Comparison of ENCODE assay signal across 8 mouse cellular contexts in genomic region chr13:21833461-21833860, GRCm38 (mm10). TPM values are rescaled to one million over a fixed set of nuclear protein-coding genes. Genes with fewer than 3 reads are reported as not detected.
DNase-seq lines count a peak whose midpoint lies in the region; ATAC-seq and TF ChIP-seq lines count a peak whose summit lies in the region.
"Not testable (repeated sequence)": the region's sequence is repeated elsewhere in the genome, so short reads cannot be mapped to it uniquely, and the experiment has no call there.

Gene Hist1h2ap (minus strand): TSS chr13:21833507.
Gene Hist1h2br (plus strand): TSS chr13:21833743.

- H3K27ac ChIP-seq in embryonic facial prominence, embryonic 10.5 days (replicated peaks); kidney, embryonic 14.5 days (ENCODE audit: low read depth, low read length); lung, postnatal 0 days (ENCODE audit: low read length); neural tube, embryonic 14.5 days (ENCODE audit: low read depth, low read length): not testable (repeated sequence)

- ATAC-seq in CD4-positive, CD25-positive, alpha-beta regulatory T cell, adult 4 months = peak; percentile 82
- ATAC-seq in kidney, embryonic 14.5 days (ENCODE audit: low FRiP score, low TSS enrichment) = peak; percentile 95
- ATAC-seq in lung, postnatal 0 days = peak; percentile 94
- ATAC-seq in neural tube, embryonic 14.5 days (ENCODE audit: low read depth) = peak; percentile 97

- not testable (repeated sequence) for H3K4me1 ChIP-seq in embryonic facial prominence, embryonic 10.5 days; kidney, embryonic 14.5 days (ENCODE audit: control insufficient read depth, insufficient read depth, low read length); lung, postnatal 0 days (ENCODE audit: insufficient read depth, low read depth, low read length); neural tube, embryonic 14.5 days (ENCODE audit: control insufficient read depth, insufficient read depth, low read length)

- no CpG with 5 or more reads among the region's 24 CpGs for WGBS in embryonic facial prominence, embryonic 10.5 days
- WGBS in kidney, embryonic 14.5 days = no CpG with 5 or more reads among the region's 24 CpGs
- WGBS in lung, postnatal 0 days = no CpG with 5 or more reads among the region's 24 CpGs
- no CpG with 5 or more reads among the region's 24 CpGs for WGBS in neural tube, embryonic 14.5 days

- H3K9ac ChIP-seq in kidney, embryonic 14.5 days (ENCODE audit: low read depth, low read length); lung, postnatal 0 days (replicated peaks; ENCODE audit: low read depth); neural tube, embryonic 14.5 days (replicated peaks; ENCODE audit: low read depth, low read length): not testable (repeated sequence)

- H3K27me3 ChIP-seq in embryonic facial prominence, embryonic 10.5 days (replicated peaks; ENCODE audit: low read depth, poor library complexity, severe bottlenecking); kidney, embryonic 14.5 days (ENCODE audit: control insufficient read depth, insufficient read depth, low read length); lung, postnatal 0 days (replicated peaks; ENCODE audit: insufficient read depth, low read length); neural tube, embryonic 14.5 days (ENCODE audit: control insufficient read depth, insufficient read depth, low read length): not testable (repeated sequence)

- not testable (repeated sequence) for H3K36me3 ChIP-seq in embryonic facial prominence, embryonic 10.5 days (replicated peaks); kidney, embryonic 14.5 days (ENCODE audit: control insufficient read depth, insufficient read depth, low read length); lung, postnatal 0 days (ENCODE audit: insufficient read depth, low read length); neural tube, embryonic 14.5 days (ENCODE audit: control insufficient read depth, insufficient read depth, low read length)

- intact Hi-C loops in heart, postnatal 14 days (cut with DNase I); left cerebral cortex, postnatal 36 days (cut with DNase I): not testable (repeated sequence)

- DNase-seq in embryonic facial prominence, embryonic 10.5 days (ENCODE audit: low spot score); gastrocnemius, postnatal 10 days; heart, postnatal 14 days; left cerebral cortex, postnatal 36 days (ENCODE audit: low spot score in 2 of 2); lung, postnatal 0 days (ENCODE audit: low spot score): not testable (repeated sequence)

- not testable (repeated sequence) for TF ChIP-seq CTCF in lung, postnatal 0 days (IDR thresholded peaks at IDR 0.05)

- H3K4me2 ChIP-seq in kidney, embryonic 14.5 days (replicated peaks; ENCODE audit: low read depth, low read length); lung, postnatal 0 days (replicated peaks; ENCODE audit: low read depth, low read length); neural tube, embryonic 14.5 days (ENCODE audit: low read depth, low read length): not testable (repeated sequence)

- not testable (repeated sequence) for TF ChIP-seq EP300 in lung, postnatal 0 days (IDR thresholded peaks at IDR 0.05)

- not testable (repeated sequence) for H3K9me3 ChIP-seq in embryonic facial prominence, embryonic 10.5 days; kidney, embryonic 14.5 days (ENCODE audit: control insufficient read depth, low read length); lung, postnatal 0 days (ENCODE audit: low read length); neural tube, embryonic 14.5 days (ENCODE audit: control insufficient read depth, low read length)

- not testable (repeated sequence) for H3K4me3 ChIP-seq in embryonic facial prominence, embryonic 10.5 days; kidney, embryonic 14.5 days (ENCODE audit: low read length); lung, postnatal 0 days (ENCODE audit: low read depth, low read length); neural tube, embryonic 14.5 days (ENCODE audit: low read depth, low read length)

RNA-seq across cellular contexts. Expression of gene Hist1h2ap, which starts in this region (rescaled TPM):
- 100 to 1,000 TPM in 1 of 2 experiments, 10 to 100 TPM in 1; 94.5 to 115 TPM for polyA plus RNA-seq in CD4-positive, CD25-positive, alpha-beta regulatory T cell, adult 4 months (2017; shearing (Covaris generic))
- polyA plus RNA-seq in embryonic facial prominence, embryonic 10.5 days (2016; fragmentation: Nextera tagmentation; extraction: Ambion mirVana) = 6,093 and 6,114 TPM in 2 replicates
- 100 to 1,000 TPM in 1 of 2 experiments, 10 to 100 TPM in 1; 86.5 to 153 TPM for total RNA-seq in gastrocnemius, postnatal 10 days (2021)
- 100 to 1,000 TPM in 1 of 2 experiments, 10 to 100 TPM in 1; 85.4 to 183 TPM for total RNA-seq in heart, postnatal 14 days (2021)
- polyA plus RNA-seq in kidney, embryonic 14.5 days (2014; fragmentation: Nextera tagmentation; extraction: Ambion mirVana) = 4,540 and 6,439 TPM in 2 replicates
- total RNA-seq in left cerebral cortex, postnatal 36 days (2021) = 10 to 100 TPM; 20.2 to 20.7 TPM
- 382 and 386 TPM in 2 replicates for polyA plus RNA-seq in lung, postnatal 0 days (2015; fragmentation: Nextera tagmentation; extraction: Ambion mirVana)
- 268 and 373 TPM in 2 replicates for polyA plus RNA-seq in neural tube, embryonic 14.5 days (2014; fragmentation: Nextera tagmentation; extraction: Ambion mirVana)

RNA-seq across cellular contexts. Expression of gene Hist1h2br, which starts in this region (rescaled TPM):
- 1 to 10 TPM; 4.7 to 6.5 TPM for polyA plus RNA-seq in CD4-positive, CD25-positive, alpha-beta regulatory T cell, adult 4 months (2017; shearing (Covaris generic))
- polyA plus RNA-seq in embryonic facial prominence, embryonic 10.5 days (2016; fragmentation: Nextera tagmentation; extraction: Ambion mirVana) = 21.7 and 24.2 TPM in 2 replicates
- total RNA-seq in gastrocnemius, postnatal 10 days (2021) = 100 to 1,000 TPM; 139 to 146 TPM
- 100 to 1,000 TPM in 1 of 2 experiments, 10 to 100 TPM in 1; 52.5 to 108 TPM for total RNA-seq in heart, postnatal 14 days (2021)
- polyA plus RNA-seq in kidney, embryonic 14.5 days (2014; fragmentation: Nextera tagmentation; extraction: Ambion mirVana) = 27.1 and 42.5 TPM in 2 replicates
- total RNA-seq in left cerebral cortex, postnatal 36 days (2021) = 10 to 100 TPM; 35.5 to 38.8 TPM
- polyA plus RNA-seq in lung, postnatal 0 days (2015; fragmentation: Nextera tagmentation; extraction: Ambion mirVana) = 3.0 and 3.8 TPM in 2 replicates
- polyA plus RNA-seq in neural tube, embryonic 14.5 days (2014; fragmentation: Nextera tagmentation; extraction: Ambion mirVana) = 2.4 and 4.8 TPM in 2 replicates

Comparison
In these comparisons a context has a peak if more than half of its experiments do, and no peak if none do; other contexts are left out.
1. RNA of gene Hist1h2ap (polyA plus RNA-seq): 6,093 to 6,114 TPM in embryonic facial prominence, embryonic 10.5 days and 4,540 to 6,439 TPM in kidney, embryonic 14.5 days; 382 to 386 TPM in lung, postnatal 0 days, 268 to 373 TPM in neural tube, embryonic 14.5 days and 94.5 to 115 TPM in CD4-positive, CD25-positive, alpha-beta regulatory T cell, adult 4 months; every median in the first group is over 10 times any median in the second.
2. Peak in every context shown above with its lines, with median percentiles within 50 percentile points of each other: ATAC-seq.